Mouse (Mus musculus): ENCODE data around the gene Fanca. TPM values are rescaled to one million over a fixed set of nuclear protein-coding genes. Genes with fewer than 3 reads are reported as not detected.
"Not testable (repeated sequence)": the region's sequence is repeated elsewhere in the genome, so short reads cannot be mapped to it uniquely, and the experiment has no call there.

Fanca gene
- total and polyA plus RNA-seq, 3 experiments, result 21.9 to 57.8 (median 39.2) TPM

DNA sequence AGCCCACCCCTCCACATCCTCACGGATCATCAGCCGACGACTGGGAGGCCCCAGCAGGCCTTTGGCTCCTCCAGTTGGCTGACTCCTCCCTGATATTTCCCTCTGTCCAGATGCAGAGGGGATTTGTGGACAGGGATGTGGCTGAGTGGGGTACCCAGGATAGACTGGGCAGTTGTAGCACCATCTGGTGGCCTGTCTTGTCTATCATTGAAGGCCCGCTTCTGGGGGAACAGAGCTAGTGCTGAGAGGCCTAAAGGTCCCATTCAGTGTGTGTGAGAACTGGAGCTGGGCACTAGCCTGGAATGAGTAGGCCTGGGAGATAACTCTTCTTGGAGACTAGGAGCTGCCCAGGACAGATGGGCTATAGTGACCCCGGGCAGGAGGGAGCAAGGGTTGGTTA is 86.6 kb downstream of the Fanca start:
- dilution Hi-C loops (cut with MboI; ENCODE audit: extremely low pct_ligation_motif_present, extremely low pct_unique_long_range_greater_than_20kb, low sequenced_read_pairs), result no loop called here
- DNase-seq (ENCODE audit: extremely low read depth), result no peak
- H3K4me3 ChIP-seq (replicated peaks in 1 of 3; ENCODE audit: low read depth in 2 of 3, low read length in 2 of 3, poor library complexity in 1 of 3), result no peak overlapping the region
- H3K4me1 ChIP-seq (ENCODE audit: control insufficient read depth in 1 of 2, insufficient read depth in 2 of 2), result peaks cover 13 to 17% of the 10 kb centered on the region in 2 experiments
- H3K9me3 ChIP-seq (replicated peaks; ENCODE audit: low read length), result no peaks in the 10 kb centered on the region
- in situ Hi-C loops (cut with MboI; ENCODE audit: low pct_ligation_motif_present, low pct_unique_long_range_greater_than_20kb, low sequenced_read_pairs), result no loop called here
- H3K27ac ChIP-seq (ENCODE audit: insufficient read depth, low read depth), result no peak overlapping the region
- H3K27me3 ChIP-seq (replicated peaks), result no peaks in the 10 kb centered on the region
- H3K79me2 ChIP-seq (replicated peaks; ENCODE audit: control insufficient read depth, extremely low read depth, insufficient read depth, poor library complexity, severe bottlenecking), result no peaks in the 10 kb centered on the region
- TF ChIP-seq NELFE (IDR thresholded peaks at IDR 0.05; ENCODE audit: low read depth, low read length) (no peak), CTCF (conservative IDR thresholded peaks at IDR 0.05 in 1 of 2, IDR thresholded peaks at IDR 0.05 in 1 of 2; ENCODE audit: low read depth in 2 of 2, low read length in 2 of 2) (peak in 1 of 2 experiments; percentile 23; a peak in 2 of 4 replicates)
- H3K9ac ChIP-seq (ENCODE audit: insufficient read depth, low read depth), result no peak overlapping the region
- peaks cover 30 to 60% of the 10 kb centered on the region in 2 experiments for H3K36me3 ChIP-seq (replicated peaks in 1 of 2; ENCODE audit: control insufficient read depth in 1 of 2, insufficient read depth in 1 of 2, low read length in 1 of 2)
- no peak overlapping the region for H3K4me2 ChIP-seq (ENCODE audit: insufficient read depth, low read depth, poor library complexity, severe bottlenecking)

DNA sequence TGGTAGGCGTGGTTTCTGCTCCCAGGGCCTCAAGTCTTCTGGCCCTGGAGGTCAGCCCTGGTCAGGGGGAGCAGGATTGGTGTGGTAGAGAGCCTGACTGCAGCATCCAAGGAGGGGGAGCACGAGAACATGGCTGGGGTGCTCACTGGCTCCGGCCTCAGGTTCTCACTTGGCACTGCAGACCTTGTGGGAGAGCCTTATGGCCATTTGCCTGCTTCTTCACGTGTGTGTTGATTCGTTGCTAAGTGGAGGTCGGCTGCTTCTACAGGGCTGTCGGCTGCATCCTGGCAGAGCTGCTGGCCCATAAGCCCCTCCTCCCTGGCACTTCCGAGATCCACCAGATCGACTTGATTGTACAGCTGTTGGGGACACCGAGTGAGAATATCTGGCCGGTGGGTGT is 88.0 kb downstream of the Fanca start:
- H3K27me3 ChIP-seq (replicated peaks); DNase-seq (ENCODE audit: extremely low read depth); dilution Hi-C loops (cut with MboI; ENCODE audit: extremely low pct_ligation_motif_present, extremely low pct_unique_long_range_greater_than_20kb, low sequenced_read_pairs); H3K4me3 ChIP-seq (replicated peaks in 1 of 3; ENCODE audit: low read depth in 2 of 3, low read length in 2 of 3, poor library complexity in 1 of 3); in situ Hi-C loops (cut with MboI; ENCODE audit: low pct_ligation_motif_present, low pct_unique_long_range_greater_than_20kb, low sequenced_read_pairs); H3K27ac ChIP-seq (ENCODE audit: insufficient read depth, low read depth); H3K79me2 ChIP-seq (replicated peaks; ENCODE audit: control insufficient read depth, extremely low read depth, insufficient read depth, poor library complexity, severe bottlenecking); H3K4me2 ChIP-seq (ENCODE audit: insufficient read depth, low read depth, poor library complexity, severe bottlenecking); H3K9ac ChIP-seq (ENCODE audit: insufficient read depth, low read depth); H3K9me3 ChIP-seq (replicated peaks; ENCODE audit: low read length): not testable (repeated sequence)
- Histone ChIP-seq H3K4me1 (ENCODE audit: control insufficient read depth in 1 of 2, insufficient read depth in 2 of 2) (peaks cover 7 to 20% of the 10 kb centered on the region in 2 experiments), H3K36me3 (replicated peaks in 1 of 2; ENCODE audit: control insufficient read depth in 1 of 2, insufficient read depth in 1 of 2, low read length in 1 of 2) (peaks cover 31 to 70% of the 10 kb centered on the region in 2 experiments)

GRCm38 (mm10) chr8:123228416-123228815 is 90.0 kb downstream of the Fanca start:
- in situ Hi-C loops (cut with MboI; ENCODE audit: low pct_ligation_motif_present, low pct_unique_long_range_greater_than_20kb, low sequenced_read_pairs), result no loop called here
- no peak overlapping the region for H3K9ac ChIP-seq (ENCODE audit: insufficient read depth, low read depth)
- no peak overlapping the region for H3K4me3 ChIP-seq (replicated peaks in 1 of 3; ENCODE audit: low read depth in 2 of 3, low read length in 2 of 3, poor library complexity in 1 of 3)
- peaks cover 31 to 63% of the 10 kb centered on the region in 2 experiments for H3K36me3 ChIP-seq (replicated peaks in 1 of 2; ENCODE audit: control insufficient read depth in 1 of 2, insufficient read depth in 1 of 2, low read length in 1 of 2)
- dilution Hi-C loops (cut with MboI; ENCODE audit: extremely low pct_ligation_motif_present, extremely low pct_unique_long_range_greater_than_20kb, low sequenced_read_pairs), result no loop called here
- H3K79me2 ChIP-seq (replicated peaks; ENCODE audit: control insufficient read depth, extremely low read depth, insufficient read depth, poor library complexity, severe bottlenecking), result no peaks in the 10 kb centered on the region
- H3K9me3 ChIP-seq (replicated peaks; ENCODE audit: low read length), result no peaks in the 10 kb centered on the region
- H3K27me3 ChIP-seq (replicated peaks), result no peaks in the 10 kb centered on the region
- no peak overlapping the region for H3K27ac ChIP-seq (ENCODE audit: insufficient read depth, low read depth)
- H3K4me1 ChIP-seq (ENCODE audit: control insufficient read depth in 1 of 2, insufficient read depth in 2 of 2), result peaks cover 0 to 16% of the 10 kb centered on the region in 2 experiments; a peak in 2 of 4 replicates
- no peak overlapping the region for H3K4me2 ChIP-seq (ENCODE audit: insufficient read depth, low read depth, poor library complexity, severe bottlenecking)
- TF ChIP-seq TCF12 (IDR thresholded peaks at IDR 0.05; ENCODE audit: low read depth, low read length), result no peak
- no peak for TF ChIP-seq ZKSCAN1 (IDR thresholded peaks at IDR 0.05; ENCODE audit: borderline replicate concordance, low read depth, low read length)
- TF ChIP-seq MAFK (IDR thresholded peaks at IDR 0.05; ENCODE audit: insufficient replicate concordance, low read length), result no peak
- TF ChIP-seq NELFE (IDR thresholded peaks at IDR 0.05; ENCODE audit: low read depth, low read length), result no peak
- TF ChIP-seq POLR2AphosphoS2 (IDR thresholded peaks at IDR 0.05; ENCODE audit: low read depth, low read length), result no peak
- TF ChIP-seq SMC3 (IDR thresholded peaks at IDR 0.05; ENCODE audit: low read depth, low read length), result no peak
- no peak for TF ChIP-seq ZMIZ1 (IDR thresholded peaks at IDR 0.05; ENCODE audit: low read depth, low read length)
- no peak for TF ChIP-seq JUN (IDR thresholded peaks at IDR 0.05; ENCODE audit: insufficient read depth, low read depth, low read length)
- no peak for DNase-seq (ENCODE audit: extremely low read depth)
